Mouse (Mus musculus) lung, postnatal 10 days (tissue): ENCODE results near the gene Btn1a1.

ENCODE experiments used
- DNase-seq: peaks from one replicate; pipeline ENCODE4 v3.0.0; 2021

Btn1a1 gene

GRCm38 (mm10) chr13:23436861-23437822, 28.6 kb downstream of the Btn1a1 start:
- DNase-seq, result peak; percentile 66

- peak; percentile 65 for DNase-seq
Observed at GRCm38 (mm10) chr13:23436231-23436661, 29.5 kb downstream of the Btn1a1 start.

GRCm38 (mm10) chr13:23435676-23436075, 30.0 kb downstream of the Btn1a1 start:
- no peak for DNase-seq

- DNase-seq, result no peak
Observed at GRCm38 (mm10) chr13:23435241-23435640, 30.5 kb downstream of the Btn1a1 start.

GRCm38 (mm10) chr13:23434426-23434825, 31.3 kb downstream of the Btn1a1 start:
- no peak for DNase-seq

GRCm38 (mm10) chr13:23433801-23434200, 31.9 kb downstream of the Btn1a1 start:
- DNase-seq, result no peak

GRCm38 (mm10) chr13:23433206-23433605, 32.5 kb downstream of the Btn1a1 start:
- DNase-seq, result no peak

GRCm38 (mm10) chr13:23432562-23433201, 33.0 kb downstream of the Btn1a1 start:
- peak; percentile 97 for DNase-seq

GRCm38 (mm10) chr13:23431351-23431771, 34.3 kb downstream of the Btn1a1 start:
- DNase-seq, result peak; percentile 86

GRCm38 (mm10) chr13:23430734-23431133, 35.0 kb downstream of the Btn1a1 start:
- DNase-seq, result peak; percentile 92

GRCm38 (mm10) chr13:23429771-23430380, 35.8 kb downstream of the Btn1a1 start:
- no peak for DNase-seq

GRCm38 (mm10) chr13:23428166-23428993, 37.3 kb downstream of the Btn1a1 start:
- no peak for DNase-seq

GRCm38 (mm10) chr13:23427401-23427910, 38.2 kb downstream of the Btn1a1 start:
- no peak for DNase-seq

- no peak for DNase-seq
Observed at GRCm38 (mm10) chr13:23426922-23427321, 38.8 kb downstream of the Btn1a1 start.

GRCm38 (mm10) chr13:23426335-23426734, 39.4 kb downstream of the Btn1a1 start:
- DNase-seq, result peak; percentile 40

GRCm38 (mm10) chr13:23425505-23425904, 40.2 kb downstream of the Btn1a1 start:
- DNase-seq, result peak; percentile 67

- DNase-seq, result peak; percentile 94
Observed at GRCm38 (mm10) chr13:23424494-23425325, 41.0 kb downstream of the Btn1a1 start.

GRCm38 (mm10) chr13:23424052-23424380, 41.7 kb downstream of the Btn1a1 start:
- no peak for DNase-seq

- DNase-seq, result peak; percentile 95
Observed at GRCm38 (mm10) chr13:23423286-23424051, 42.2 kb downstream of the Btn1a1 start, which contains the start of gene Abt1. TSS of gene Abt1 (minus strand) at chr13:23423866.

- no peak for DNase-seq
Observed at GRCm38 (mm10) chr13:23422351-23422750, 43.4 kb downstream of the Btn1a1 start.
